Comparison of ENCODE assay signal across 14 mouse cellular contexts in the genomic region with DNA sequence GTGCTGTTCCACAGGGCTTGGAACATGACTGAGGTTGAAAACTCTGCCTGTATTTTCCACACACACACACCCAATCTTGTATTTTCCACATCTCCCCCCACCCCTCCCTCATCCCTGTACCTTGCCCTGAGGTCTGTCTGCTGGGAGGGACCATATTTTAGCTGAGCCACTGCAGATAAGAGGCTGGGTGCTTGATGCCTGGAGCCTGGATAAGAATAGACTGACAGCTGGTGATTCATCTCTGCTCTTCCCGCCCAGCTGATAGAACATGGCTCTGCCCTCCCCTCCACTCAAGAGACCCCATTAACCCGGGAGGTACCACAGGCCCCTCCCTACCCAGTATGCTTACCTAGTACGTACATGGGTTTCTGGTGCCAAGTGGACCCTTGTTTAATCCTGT.
"Had no signal": no experiment of that assay in that cellular context is flagged by ENCODE, and none has a peak within 500 bp of the region (broad histone marks: within the 10 kb centered on the region; RNA-seq: fewer than 3 reads in every experiment).

No protein-coding gene starts in this region.

- H3K4me2 ChIP-seq: lung, embryonic 14.5 days; midbrain, embryonic 11.5 days; midbrain, embryonic 13.5 days; midbrain, embryonic 15.5 days; neural tube, embryonic 12.5 days; stomach, embryonic 15.5 days had no signal

- DNase-seq: lung, adult 18-20 months; lung, embryonic 14.5 days; lung, postnatal 10 days; lung, postnatal 4 days; right cerebral cortex, postnatal 14 days; thymus, adult 2 months; thymus, postnatal 25 days; thymus, postnatal 4 days had no signal

- H3K36me3 ChIP-seq: midbrain, embryonic 13.5 days; midbrain, embryonic 15.5 days; neural tube, embryonic 12.5 days; stomach, embryonic 15.5 days had no signal

- H3K27me3 ChIP-seq: midbrain, embryonic 13.5 days; midbrain, embryonic 15.5 days; neural tube, embryonic 12.5 days had no signal

- H3K9me3 ChIP-seq: midbrain, embryonic 13.5 days; midbrain, embryonic 15.5 days; neural tube, embryonic 12.5 days; stomach, embryonic 15.5 days had no signal

- H3K4me1 ChIP-seq: midbrain, embryonic 13.5 days; neural tube, embryonic 12.5 days; stomach, embryonic 15.5 days had no signal

- H3K4me3 ChIP-seq: midbrain, embryonic 13.5 days; midbrain, embryonic 15.5 days; neural tube, embryonic 12.5 days; stomach, embryonic 15.5 days had no signal

- ATAC-seq: midbrain, embryonic 13.5 days; midbrain, embryonic 15.5 days had no signal

- H3K9ac ChIP-seq: lung, embryonic 14.5 days; midbrain, embryonic 13.5 days; midbrain, embryonic 15.5 days; neural tube, embryonic 12.5 days; stomach, embryonic 15.5 days had no signal

- H3K27ac ChIP-seq: midbrain, embryonic 13.5 days; midbrain, embryonic 15.5 days; neural tube, embryonic 12.5 days; stomach, embryonic 15.5 days; stomach, postnatal 0 days had no signal
